Mouse (Mus musculus) B cell, adult 67 days (primary cell): ENCODE results near the gene H2-Q4. TPM values are rescaled to one million over a fixed set of nuclear protein-coding genes. Genes with fewer than 3 reads are reported as not detected.

Experiments
- total RNA-seq, 2 experiments: library from RNA; stranded (reverse); gene quantifications; 4 replicates each; pipeline ENCODE4 v1.2.4; 2023

Gene H2-Q4
- total RNA-seq = 100 to 1,000 TPM; 285 to 307 TPM

DNA sequence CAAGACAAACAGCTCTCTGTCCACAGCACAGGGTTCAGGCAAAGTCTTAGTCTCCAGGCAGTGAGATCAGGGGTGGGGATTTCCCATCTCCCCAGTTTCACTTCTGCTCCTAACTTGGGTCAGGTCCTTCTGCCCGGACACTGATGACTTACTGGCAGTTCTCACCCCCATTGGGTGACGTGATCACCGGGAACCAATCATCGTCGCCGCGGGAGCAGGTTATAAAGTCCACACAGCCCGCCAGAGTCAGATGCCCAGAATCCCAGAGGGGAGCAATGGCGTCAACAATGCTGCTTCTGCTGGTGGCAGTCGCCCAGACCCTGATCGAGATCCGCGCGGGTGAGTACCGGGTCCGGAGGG is at the start of gene H2-Q4:
H2-Q4 (plus strand) TSS at position 249 of the 360 bp plus-strand sequence.

DNA sequence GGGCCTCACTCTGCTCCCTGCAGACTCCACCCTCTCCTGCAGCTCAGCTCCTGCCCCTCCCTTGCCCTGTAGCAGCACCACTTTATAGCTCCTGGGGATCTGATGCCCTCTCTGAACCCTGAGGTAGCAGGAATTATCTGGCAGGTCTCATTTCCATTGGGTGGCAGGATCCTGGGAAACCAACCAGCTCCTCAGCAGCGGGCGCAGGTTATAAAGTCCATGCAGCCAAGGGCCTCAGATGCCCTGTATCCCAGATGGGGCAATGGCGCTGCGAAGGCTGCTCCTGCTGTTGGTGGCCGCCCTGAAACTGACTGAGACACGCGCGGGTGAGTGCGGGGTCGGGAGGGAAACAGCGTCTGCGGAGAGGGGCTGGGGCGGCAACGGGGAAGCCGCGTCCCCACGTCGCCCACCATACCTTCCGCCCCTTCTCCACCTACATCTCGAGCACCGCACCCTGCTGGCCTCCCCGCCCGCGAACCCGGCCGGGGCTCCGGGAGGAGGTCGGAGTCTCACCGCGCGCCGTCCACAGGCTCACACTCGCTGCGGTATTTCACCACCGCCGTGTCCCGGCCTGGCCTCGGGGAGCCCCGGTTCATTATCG is 37.2 kb upstream of the H2-Q4 start, which contains the start of gene H2-Q2:
H2-Q2 (plus strand) TSS at position 172 of the 601 bp plus-strand sequence.

DNA sequence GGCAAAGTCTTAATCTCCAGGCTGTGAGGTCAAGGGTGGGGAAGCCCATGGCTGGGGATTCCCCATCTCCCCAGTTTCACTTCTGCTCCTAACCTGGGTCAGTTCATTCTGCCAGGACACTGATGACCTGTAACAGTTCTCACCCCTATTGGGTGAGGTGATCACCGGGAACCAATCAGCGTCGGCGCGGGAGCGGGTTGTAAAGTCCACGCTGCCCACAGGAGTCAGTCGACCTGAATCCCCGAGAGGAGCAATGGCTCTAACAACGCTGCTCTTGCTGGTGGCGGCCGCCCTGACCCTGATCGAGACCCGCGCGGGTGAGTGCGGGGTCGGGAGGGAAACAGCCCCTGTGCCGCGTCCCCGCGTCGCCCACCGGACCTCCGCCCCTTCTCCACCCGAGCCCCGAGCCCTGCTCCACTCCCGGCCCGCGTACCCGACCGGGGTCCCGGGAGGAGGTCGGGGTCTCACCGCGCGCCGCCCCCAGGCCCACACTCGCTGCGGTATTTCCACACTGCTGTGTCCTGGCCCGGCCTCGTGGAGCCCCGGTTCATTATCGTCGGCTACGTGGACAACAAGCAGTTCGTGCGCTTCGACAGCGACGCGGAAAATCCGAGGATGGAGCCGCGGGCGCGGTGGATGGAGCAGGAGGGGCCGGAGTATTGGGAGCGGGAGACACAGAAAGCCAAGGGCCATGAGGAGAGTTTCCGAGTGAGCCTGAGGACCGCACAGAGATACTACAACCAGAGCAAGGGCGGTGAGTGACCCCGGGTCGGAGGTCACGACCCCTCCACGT is 45.4 kb downstream of the H2-Q4 start, which contains the start of gene H2-Q6:
H2-Q6 (plus strand) TSS at position 227 of the 793 bp plus-strand sequence.

Other genes with a start within 250 kb of the H2-Q4 start
- under 1 TPM; 0.56 to 0.93 TPM for gene Apom, start 247.6 kb upstream of the H2-Q4 start, total RNA-seq
- gene Bag6, start 244.4 kb upstream of the H2-Q4 start, total RNA-seq = 100 to 1,000 TPM; 412 to 463 TPM
- gene Prrc2a, start 214.7 kb upstream of the H2-Q4 start, total RNA-seq = 100 to 1,000 TPM; 364 to 379 TPM
- gene Aif1, start 203.5 kb upstream of the H2-Q4 start, total RNA-seq = 1 to 10 TPM; 1.7 to 5.1 TPM
- gene Lst1, start 191.2 kb upstream of the H2-Q4 start, total RNA-seq = 10 to 100 TPM; 32.6 to 54.4 TPM
- 100 to 1,000 TPM; 669 to 686 TPM for gene Ltb, start 185.2 kb upstream of the H2-Q4 start, total RNA-seq
- gene Tnf, start 177.6 kb upstream of the H2-Q4 start, total RNA-seq = 10 to 100 TPM in 1 of 2 experiments, 1 to 10 TPM in 1; 9.6 to 14.5 TPM
- gene Lta, start 174.3 kb upstream of the H2-Q4 start, total RNA-seq = 10 to 100 TPM; 45.0 to 61.0 TPM
- not detected for gene Gm16181, start 158.8 kb upstream of the H2-Q4 start, total RNA-seq
- 1 to 10 TPM; 1.2 to 2.9 TPM for gene Atp6v1g2, start 146.0 kb upstream of the H2-Q4 start, total RNA-seq
- 10 to 100 TPM; 11.2 to 16.2 TPM for gene Nfkbil1, start 143.8 kb upstream of the H2-Q4 start, total RNA-seq
- gene Ddx39b, start 137.9 kb upstream of the H2-Q4 start, total RNA-seq = 100 to 1,000 TPM; 440 to 473 TPM
- 1,000 to 10,000 TPM; 1,708 to 1,769 TPM for gene H2-D1, start 116.9 kb upstream of the H2-Q4 start, total RNA-seq
- gene H2-Q1, start 59.2 kb upstream of the H2-Q4 start, total RNA-seq = 10 to 100 TPM in 1 of 2 experiments, 1 to 10 TPM in 1; 9.7 to 10.1 TPM
- 1 to 10 TPM; 8.2 to 8.9 TPM for gene H2-Q2, start 37.4 kb upstream of the H2-Q4 start, total RNA-seq
- 100 to 1,000 TPM; 249 to 254 TPM for gene H2-Q6, start 45.2 kb downstream of the H2-Q4 start, total RNA-seq
- 100 to 1,000 TPM; 133 to 144 TPM for gene H2-Q7, start 59.5 kb downstream of the H2-Q4 start, total RNA-seq
- gene H2-Q10, start 90.5 kb downstream of the H2-Q4 start, total RNA-seq = 10 to 100 TPM; 53.7 to 58.6 TPM
- gene Pou5f1, start 126.4 kb downstream of the H2-Q4 start, total RNA-seq = 1 to 10 TPM in 1 of 2 experiments, under 1 TPM in 1; 0.42 to 1.7 TPM
- 1 to 10 TPM; 3.7 to 4.6 TPM for gene Tcf19, start 137.2 kb downstream of the H2-Q4 start, total RNA-seq
- 10 to 100 TPM; 12.4 TPM for gene Cchcr1, start 137.5 kb downstream of the H2-Q4 start, total RNA-seq
- under 1 TPM in 1 of 2 experiments, not detected in 1; 0.90 TPM for gene Psors1c2, start 153.6 kb downstream of the H2-Q4 start, total RNA-seq
- gene Cdsn, start 172.5 kb downstream of the H2-Q4 start, total RNA-seq = not detected
- gene 2300002M23Rik, start 187.8 kb downstream of the H2-Q4 start, total RNA-seq = not detected
- gene Sfta2, start 221.9 kb downstream of the H2-Q4 start, total RNA-seq = not detected
- gene Gm9573, start 247.0 kb downstream of the H2-Q4 start, total RNA-seq = not detected